Mouse (Mus musculus) cerebellum, adult 2 months (tissue): ENCODE results near the gene Slc16a3.

Experiments
- CTCF ChIP-seq: fragments of 200-500 bp; IDR thresholded peaks from 2 replicates; pipeline ENCODE4 v1.5.1; 2011; ENCODE audit warnings: low read depth, mild to moderate bottlenecking, control low read depth, low read length, moderate library complexity, borderline replicate concordance; ENCODE audit not compliant: insufficient read depth
- POLR2A ChIP-seq: fragments of 200-500 bp; IDR thresholded peaks from 2 replicates; pipeline ENCODE4 v1.6.1; 2011; ENCODE audit warnings: low read length, control low read depth, borderline replicate concordance; ENCODE audit not compliant: insufficient read depth

DNA sequence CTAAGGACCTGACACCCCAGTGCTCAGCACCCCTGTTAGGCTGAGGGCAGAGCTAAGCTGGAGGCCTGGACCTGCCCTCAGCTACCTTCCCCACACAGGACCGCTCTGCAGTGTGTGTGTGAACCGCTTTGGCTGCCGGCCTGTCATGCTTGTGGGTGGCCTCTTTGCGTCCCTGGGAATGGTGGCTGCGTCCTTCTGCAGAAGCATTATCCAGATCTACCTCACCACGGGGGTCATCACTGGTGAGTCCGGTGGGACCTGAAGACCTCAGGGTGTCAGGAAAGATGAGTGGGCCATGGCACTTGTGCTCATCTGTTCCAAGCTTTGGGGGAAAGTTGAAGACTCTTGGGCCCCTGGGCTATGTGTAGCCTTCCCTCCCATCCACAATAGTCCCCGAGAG is 7.4 kb downstream of the Slc16a3 start:
- TF ChIP-seq POLR2A (no peak), CTCF (no peak)
